Mouse (Mus musculus) retina, postnatal 7 days (tissue): Measurements from ENCODE around the gene Zbtb40.

Experiments
- DNase-seq: peaks from one replicate; pipeline ENCODE4 v3.0.0-alpha.2; 2012; ENCODE audit warnings: low read depth, low spot score

The Zbtb40 gene

DNA sequence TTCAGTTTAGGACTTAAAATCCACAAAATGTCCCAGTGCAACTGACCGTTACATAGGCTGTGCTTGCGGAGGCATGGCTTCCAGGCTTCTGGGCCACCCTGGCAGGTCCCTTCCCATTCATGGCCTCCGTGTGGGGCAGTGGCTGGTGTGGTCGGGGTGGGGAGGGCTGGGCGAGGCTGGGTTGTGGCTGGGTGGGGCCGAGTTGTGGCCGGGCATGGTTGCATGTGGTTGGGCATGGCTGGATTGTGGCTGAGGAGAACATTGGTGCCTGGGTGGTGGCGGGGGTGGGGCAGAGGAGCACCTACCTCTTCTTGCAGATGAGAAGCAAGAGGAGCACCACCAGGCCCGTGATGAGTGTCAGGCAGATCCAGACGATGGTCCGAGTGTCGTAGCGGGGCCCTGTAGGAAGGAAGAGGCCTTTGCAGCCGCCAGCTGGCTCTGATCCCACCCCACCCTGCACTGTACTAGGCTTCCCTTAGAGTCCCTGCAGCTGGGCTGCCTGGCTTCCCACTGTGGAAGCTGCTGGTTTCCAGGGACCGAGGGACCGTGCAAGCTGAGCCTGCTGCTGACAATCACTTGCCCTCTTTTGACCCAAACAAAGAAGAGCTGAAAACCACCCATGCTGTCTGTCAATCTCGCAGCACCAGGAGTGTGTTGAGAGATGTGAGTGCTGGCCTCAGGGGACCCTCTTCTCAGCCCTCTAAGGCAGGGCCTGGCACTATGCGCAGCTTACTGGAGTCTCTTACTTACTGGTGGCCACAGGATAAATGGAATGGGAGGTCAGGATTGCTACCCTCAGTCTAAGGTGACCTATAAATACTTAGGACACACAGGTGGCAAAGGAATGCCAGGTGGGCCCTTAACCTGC, 113.6 kb downstream of the Zbtb40 start:
- DNase-seq: no peak

DNA sequence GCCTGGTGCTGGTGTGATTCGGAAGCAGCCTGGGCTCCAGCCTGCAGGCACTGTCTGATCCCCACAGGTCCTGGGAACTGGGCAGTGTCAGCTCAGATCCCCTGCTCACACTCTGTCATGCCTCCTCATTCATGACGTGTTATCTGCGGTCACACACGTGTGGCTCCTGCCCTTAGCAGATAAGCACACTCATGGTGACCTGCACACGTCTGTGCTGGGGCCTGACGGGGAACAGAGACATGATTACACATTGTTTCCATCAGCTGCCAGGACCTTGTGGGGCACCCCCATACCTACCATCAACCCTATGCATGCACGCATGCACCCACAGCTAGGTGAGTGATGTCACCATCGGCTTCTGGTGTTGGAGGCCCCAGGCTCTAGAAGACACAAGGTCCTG, 118.1 kb downstream of the Zbtb40 start:
- DNase-seq: no peak
